Mouse (Mus musculus) myocyte (in vitro differentiated cells): ENCODE data around the gene Ano10.

ENCODE experiments used
- CEBPB ChIP-seq: IDR thresholded peaks from 2 replicates; pipeline ENCODE4 v1.6.1; 2011; ENCODE audit warnings: mild to moderate bottlenecking, moderate library complexity; ENCODE audit not compliant: poor library complexity, insufficient read depth, severe bottlenecking
- E2F4 ChIP-seq: IDR thresholded peaks from one replicate; pipeline ENCODE4 v1.6.1; 2011; ENCODE audit warnings: mild to moderate bottlenecking, control low read depth, moderate library complexity; ENCODE audit not compliant: insufficient read depth
- MAX ChIP-seq: IDR thresholded peaks from one replicate; pipeline ENCODE4 v1.6.1; 2011; ENCODE audit warnings: low read depth, mild to moderate bottlenecking, control low read depth
- MYOD1 ChIP-seq, 3 experiments: IDR thresholded peaks; one replicate each; pipeline ENCODE4 v1.6.1; 2011; ENCODE audit warnings: control low read depth in 2 of 3, low read depth in 2 of 3, mild to moderate bottlenecking in 2 of 3, moderate library complexity in 1 of 3; ENCODE audit not compliant: insufficient read length in 2 of 3, control insufficient read depth in 1 of 3
- MYOG ChIP-seq, 3 experiments: IDR thresholded peaks; one replicate each; pipeline ENCODE4 v1.6.1; 2011; ENCODE audit warnings: control low read depth in 2 of 3, low read depth in 2 of 3, mild to moderate bottlenecking in 2 of 3; ENCODE audit not compliant: insufficient read length in 2 of 3, control insufficient read depth in 1 of 3, insufficient read depth in 1 of 3
- POLR2A ChIP-seq: IDR thresholded peaks from one replicate; pipeline ENCODE4 v1.6.1; 2011; ENCODE audit warnings: low read depth, mild to moderate bottlenecking, control low read depth, moderate library complexity; ENCODE audit not compliant: insufficient read length
- POLR2AphosphoS2 ChIP-seq: IDR thresholded peaks from one replicate; pipeline ENCODE4 v1.6.1; 2011; ENCODE audit warnings: low read depth, control low read depth; ENCODE audit not compliant: insufficient read length
- REST ChIP-seq: IDR thresholded peaks from one replicate; pipeline ENCODE4 v1.6.1; 2011; ENCODE audit warnings: mild to moderate bottlenecking, control low read depth, moderate library complexity; ENCODE audit not compliant: insufficient read depth, insufficient read length
- SRF ChIP-seq: IDR thresholded peaks from one replicate; pipeline ENCODE4 v1.6.1; 2011; ENCODE audit warnings: low read depth; ENCODE audit not compliant: control insufficient read depth, insufficient read length
- TCF12 ChIP-seq: IDR thresholded peaks from one replicate; pipeline ENCODE4 v1.6.1; 2011; ENCODE audit warnings: mild to moderate bottlenecking, control low read depth; ENCODE audit not compliant: poor library complexity, insufficient read depth, severe bottlenecking
- TCF3 ChIP-seq: IDR thresholded peaks from one replicate; pipeline ENCODE4 v1.6.1; 2011; ENCODE audit warnings: low read depth, control low read depth; ENCODE audit not compliant: insufficient read length
- USF1 ChIP-seq: IDR thresholded peaks from one replicate; pipeline ENCODE4 v1.6.1; 2011; ENCODE audit warnings: low read depth, mild to moderate bottlenecking, control low read depth, moderate library complexity

GRCm38 (mm10) chr9:122288416-122288815 is 5.8 kb downstream of the Ano10 start:
- TF ChIP-seq POLR2AphosphoS2 (no peak), POLR2A (no peak), E2F4 (no peak), TCF3 (no peak), SRF (no peak), TCF12 (no peak), CEBPB (no peak), USF1 (no peak), MAX (no peak), MYOG (IDR thresholded peaks at IDR 0.05; ENCODE audit: control insufficient read depth in 1 of 3, insufficient read depth in 1 of 3, insufficient read length in 2 of 3, low read depth in 2 of 3) (no peak), MYOD1 (IDR thresholded peaks at IDR 0.05; ENCODE audit: control insufficient read depth in 1 of 3, insufficient read length in 2 of 3, low read depth in 2 of 3) (no peak), REST (no peak)
